Mouse (Mus musculus) heart, adult 8-10 months (tissue): ENCODE measurements around the gene Spred2. TPM values are rescaled to one million over a fixed set of nuclear protein-coding genes. Genes with fewer than 3 reads are reported as not detected.

Experiments used
- DNase-seq: peaks from one replicate; pipeline ENCODE4 v3.0.0; 2022; ENCODE audit warnings: low spot score
- total RNA-seq, 4 experiments: library from RNA; stranded (reverse); gene quantifications; 2 replicates each; pipeline ENCODE4 v1.2.4; 2022

Gene Spred2
- total RNA-seq: 10 to 100 TPM; 17.0 to 20.7 (median 20.0) TPM

- peak; percentile 93 for DNase-seq
These were observed at the start of gene Spred2 for GRCm38 (mm10) chr11:19923888-19924756. TSS of gene Spred2 (plus strand) at chr11:19924375.

GRCm38 (mm10) chr11:19875551-19875950, 48.6 kb upstream of the Spred2 start:
- no peak for DNase-seq

GRCm38 (mm10) chr11:19875964-19876363, 48.2 kb upstream of the Spred2 start:
- no peak for DNase-seq

GRCm38 (mm10) chr11:19877239-19877915, 46.8 kb upstream of the Spred2 start:
- DNase-seq: no peak

- peak; percentile 28 for DNase-seq
These were observed 42.8 kb upstream of the Spred2 start for GRCm38 (mm10) chr11:19881342-19881741.

GRCm38 (mm10) chr11:19890700-19891406, 33.3 kb upstream of the Spred2 start:
- no peak for DNase-seq

GRCm38 (mm10) chr11:19893233-19893632, 30.9 kb upstream of the Spred2 start:
- DNase-seq: no peak

GRCm38 (mm10) chr11:19899621-19900020, 24.6 kb upstream of the Spred2 start:
- DNase-seq: no peak

GRCm38 (mm10) chr11:19900712-19901111, 23.5 kb upstream of the Spred2 start:
- DNase-seq: no peak

GRCm38 (mm10) chr11:19911216-19911615, 13.0 kb upstream of the Spred2 start:
- no peak for DNase-seq

GRCm38 (mm10) chr11:19912179-19912578, 12.0 kb upstream of the Spred2 start:
- no peak for DNase-seq

GRCm38 (mm10) chr11:19912661-19913060, 11.5 kb upstream of the Spred2 start:
- DNase-seq: no peak

- no peak for DNase-seq
These were observed 10.4 kb upstream of the Spred2 start for GRCm38 (mm10) chr11:19913761-19914160.

GRCm38 (mm10) chr11:19917381-19918245, 6.6 kb upstream of the Spred2 start:
- DNase-seq: no peak

- DNase-seq: no peak
These were observed 6.0 kb upstream of the Spred2 start for GRCm38 (mm10) chr11:19918246-19918540.

GRCm38 (mm10) chr11:19919460-19919784, 4.8 kb upstream of the Spred2 start:
- no peak for DNase-seq

GRCm38 (mm10) chr11:19919785-19920671, 4.1 kb upstream of the Spred2 start:
- peak; percentile 84 for DNase-seq

GRCm38 (mm10) chr11:19921723-19922122, 2.5 kb upstream of the Spred2 start:
- DNase-seq: no peak

- no peak for DNase-seq
These were observed 2.0 kb upstream of the Spred2 start for GRCm38 (mm10) chr11:19922208-19922607.

GRCm38 (mm10) chr11:19924757-19925148, 578 bp downstream of the Spred2 start:
- DNase-seq: peak; percentile 36
